Mouse (Mus musculus) ovary, postnatal 10 days (tissue): ENCODE results near the gene Bcl2l10.

Experiments
- DNase-seq: peaks from one replicate; pipeline ENCODE4 v3.0.0; 2022; ENCODE audit warnings: low spot score

Bcl2l10 gene

DNA sequence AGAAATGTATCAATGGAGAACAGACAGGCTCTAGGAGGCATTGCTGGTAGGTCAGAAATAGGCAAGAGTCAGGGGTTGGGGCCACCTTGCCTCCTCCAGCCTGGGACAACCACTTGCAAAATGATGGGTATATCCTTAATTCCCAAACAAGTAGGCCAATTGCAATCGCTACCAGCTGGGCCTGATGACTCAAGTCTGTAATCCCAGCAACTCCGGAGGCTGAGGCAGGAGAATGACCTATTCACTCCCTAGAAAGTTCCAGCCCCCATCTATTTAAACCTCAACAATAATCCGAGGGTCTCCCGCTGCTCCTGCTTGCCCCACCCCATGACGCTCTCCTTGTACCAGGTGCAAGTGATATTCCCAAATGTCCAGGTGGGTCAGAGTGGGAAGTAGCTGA, at the start of gene Bcl2l10:
Gene Bcl2l10 (plus strand): TSS at position 301 of the 400 bp plus-strand sequence.
- DNase-seq: no peak

DNA sequence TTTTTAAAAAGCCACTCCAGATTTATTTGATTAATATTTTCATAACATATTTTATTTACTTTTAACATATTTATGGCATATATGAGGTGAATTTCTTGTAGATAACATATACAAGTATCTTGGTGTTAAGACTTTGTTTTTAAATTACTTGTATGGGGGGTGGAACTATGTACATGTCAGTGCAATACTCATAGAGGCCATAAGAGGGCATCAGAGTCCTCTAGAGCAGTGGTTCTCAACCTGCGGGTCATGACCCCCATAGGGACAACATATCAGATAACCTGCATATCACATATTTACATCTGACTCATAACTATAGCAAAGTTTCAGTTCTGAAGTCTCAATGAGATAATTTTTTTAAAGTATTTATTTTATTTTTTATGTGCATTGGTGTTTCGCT, 48.2 kb upstream of the Bcl2l10 start:
- DNase-seq: no peak

DNA sequence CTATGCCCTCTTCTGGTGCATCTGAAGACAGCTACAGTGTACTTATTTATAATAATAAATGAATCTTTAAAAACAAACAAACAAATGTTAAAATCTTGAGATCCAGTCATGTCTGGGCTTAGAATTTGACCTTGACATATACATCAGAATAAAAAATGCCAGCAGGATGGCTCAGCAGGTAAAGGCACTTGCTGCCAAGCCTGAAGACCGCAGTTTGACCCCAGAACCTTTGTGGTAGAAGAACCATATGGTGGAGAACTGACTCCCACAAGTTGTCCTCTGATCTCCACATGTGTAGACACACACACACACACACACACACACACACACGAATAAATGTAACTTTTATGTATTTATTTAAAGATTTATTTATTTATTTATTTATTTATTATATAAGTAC, 44.5 kb upstream of the Bcl2l10 start:
- no peak for DNase-seq

DNA sequence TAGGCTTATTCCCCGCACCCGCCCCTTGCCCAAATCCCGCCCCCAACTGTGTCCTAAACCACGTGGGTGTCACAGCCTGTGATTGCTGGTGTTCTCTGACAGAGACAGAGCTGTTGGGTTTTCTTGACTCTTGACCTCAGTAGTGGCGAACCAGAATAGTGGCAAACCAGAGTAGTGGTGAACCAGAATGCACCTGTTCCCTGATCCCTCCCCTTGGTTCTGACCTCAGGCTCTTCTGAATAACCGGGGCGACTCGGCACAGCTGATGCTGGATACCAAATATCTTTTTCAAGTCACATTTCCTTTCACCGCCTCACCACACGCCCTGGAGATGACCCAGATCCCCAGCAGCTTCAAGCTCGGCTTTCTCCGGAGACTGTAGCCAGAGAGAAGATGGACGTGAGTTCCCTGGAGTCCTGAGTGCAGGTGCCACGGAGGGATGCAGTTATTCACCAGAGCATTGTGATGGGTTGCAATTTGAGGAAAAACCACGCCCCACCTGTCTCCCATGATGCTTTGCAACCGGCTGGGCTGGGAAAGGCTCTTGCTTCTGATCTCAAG, 43.8 kb upstream of the Bcl2l10 start:
- no peak for DNase-seq

DNA sequence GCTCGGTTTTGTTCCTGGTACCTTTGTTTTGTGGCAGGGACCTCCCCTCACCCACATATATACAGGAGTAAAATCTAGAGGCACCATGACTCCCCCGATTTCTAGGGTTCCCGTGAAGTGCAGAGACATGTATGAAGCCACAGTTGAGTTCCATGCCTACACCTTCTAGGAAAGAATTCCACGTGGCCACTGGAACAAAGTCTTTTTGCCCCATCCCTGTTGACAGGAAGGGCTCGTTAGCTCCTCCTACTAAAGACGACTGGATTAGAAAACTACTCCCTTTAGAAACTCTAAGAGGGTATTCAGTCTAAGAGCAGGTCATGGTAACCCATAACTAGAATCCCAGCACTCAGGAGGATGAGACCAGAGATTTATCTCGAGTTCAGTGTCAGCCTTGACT, 43.3 kb upstream of the Bcl2l10 start:
- no peak for DNase-seq

DNA sequence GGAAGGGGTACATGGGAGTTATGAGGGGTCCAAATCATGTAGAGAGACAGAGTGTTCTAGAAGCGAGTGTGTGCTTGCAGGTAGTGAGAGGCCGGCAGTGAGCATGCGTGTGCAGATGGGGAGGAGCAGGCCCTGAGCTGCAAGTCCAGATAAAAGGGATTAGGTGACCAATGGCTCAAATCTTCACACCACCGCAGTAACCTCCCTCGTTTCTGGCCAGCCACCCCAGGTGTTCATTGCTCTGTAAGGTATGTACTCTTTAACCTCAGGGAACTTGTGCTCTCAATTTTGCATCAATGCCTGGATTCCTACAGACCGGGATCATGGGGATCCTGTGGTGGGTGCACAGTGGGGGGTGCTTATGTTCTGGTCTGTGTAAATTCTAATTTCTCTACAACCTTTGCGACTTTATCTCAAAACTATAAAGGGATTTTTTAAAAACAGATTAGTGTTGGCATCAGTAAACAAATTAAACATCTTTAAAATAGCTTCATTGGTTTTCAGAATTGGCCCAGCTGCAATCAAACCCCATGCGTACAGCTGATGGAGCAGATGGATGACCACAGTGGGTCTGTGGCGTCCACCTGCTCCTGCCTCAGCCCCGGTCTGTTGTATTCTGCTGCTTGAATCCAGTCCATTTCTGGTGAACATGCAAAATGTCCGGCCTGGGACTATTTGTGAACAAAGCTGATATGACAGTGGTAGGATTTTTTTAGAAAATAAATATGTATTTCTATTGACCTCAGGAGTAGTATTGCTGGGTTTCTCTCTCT, 41.2 kb upstream of the Bcl2l10 start, which contains the start of gene Gnb5:
Gene Gnb5 (plus strand): TSS at position 163 of the 773 bp plus-strand sequence.
- DNase-seq: no peak

DNA sequence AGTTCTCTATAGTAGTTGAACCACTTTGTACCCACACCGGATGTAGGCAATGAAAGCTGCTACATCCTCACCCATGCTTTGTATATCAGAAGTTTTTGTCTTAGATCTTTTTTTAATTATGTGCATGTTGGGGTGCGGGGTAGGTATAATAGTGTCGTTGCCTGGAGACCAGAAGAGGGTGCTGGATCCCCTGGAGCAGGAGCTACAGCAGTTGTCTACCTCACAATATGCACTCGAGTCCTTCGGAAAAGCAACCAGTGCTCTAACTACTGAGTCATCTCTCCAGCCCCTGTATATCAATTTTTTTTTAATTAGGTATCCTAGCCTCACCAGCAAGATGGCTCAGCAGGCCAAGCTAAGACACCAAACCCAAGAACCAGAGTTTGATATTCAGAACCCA, 40.5 kb upstream of the Bcl2l10 start:
- DNase-seq: no peak

DNA sequence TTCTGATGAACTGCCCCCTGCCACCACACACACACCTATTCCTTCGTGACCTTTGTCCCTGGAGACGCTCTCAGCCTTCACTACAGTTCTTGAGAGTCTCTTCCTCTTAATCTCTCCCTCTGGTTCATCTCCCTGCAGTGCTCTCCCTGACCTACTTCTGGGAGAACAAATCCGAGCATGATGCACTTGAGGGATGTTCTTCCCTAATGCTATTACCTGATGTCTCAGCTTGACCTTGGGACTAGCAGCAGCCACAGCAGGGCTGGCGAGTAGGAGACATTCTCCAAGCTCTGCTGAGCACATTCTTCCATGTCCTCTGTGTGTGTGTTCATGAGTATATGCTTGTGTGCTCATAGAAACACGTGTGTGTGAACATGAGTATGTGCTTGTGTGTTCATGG, 38.9 kb upstream of the Bcl2l10 start:
- DNase-seq: no peak

DNA sequence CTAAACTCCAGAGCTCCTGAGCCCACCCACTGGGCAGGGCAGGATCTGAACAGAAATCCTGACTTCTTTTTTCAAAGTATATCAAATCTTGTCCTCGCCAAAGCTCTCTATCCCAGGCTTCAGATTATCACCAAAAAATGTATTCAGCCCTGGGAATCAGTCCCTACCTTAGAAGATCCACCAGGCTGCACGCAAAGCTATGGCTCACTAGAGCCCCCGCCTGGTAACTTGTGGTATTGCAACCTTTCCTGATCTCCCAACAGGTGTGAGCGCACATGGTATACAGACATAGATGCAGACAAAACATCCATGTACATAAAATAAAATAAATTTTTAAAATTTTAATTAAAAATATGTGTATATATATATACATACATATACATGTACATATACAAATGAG, 35.5 kb upstream of the Bcl2l10 start:
- peak; percentile 53 for DNase-seq

DNA sequence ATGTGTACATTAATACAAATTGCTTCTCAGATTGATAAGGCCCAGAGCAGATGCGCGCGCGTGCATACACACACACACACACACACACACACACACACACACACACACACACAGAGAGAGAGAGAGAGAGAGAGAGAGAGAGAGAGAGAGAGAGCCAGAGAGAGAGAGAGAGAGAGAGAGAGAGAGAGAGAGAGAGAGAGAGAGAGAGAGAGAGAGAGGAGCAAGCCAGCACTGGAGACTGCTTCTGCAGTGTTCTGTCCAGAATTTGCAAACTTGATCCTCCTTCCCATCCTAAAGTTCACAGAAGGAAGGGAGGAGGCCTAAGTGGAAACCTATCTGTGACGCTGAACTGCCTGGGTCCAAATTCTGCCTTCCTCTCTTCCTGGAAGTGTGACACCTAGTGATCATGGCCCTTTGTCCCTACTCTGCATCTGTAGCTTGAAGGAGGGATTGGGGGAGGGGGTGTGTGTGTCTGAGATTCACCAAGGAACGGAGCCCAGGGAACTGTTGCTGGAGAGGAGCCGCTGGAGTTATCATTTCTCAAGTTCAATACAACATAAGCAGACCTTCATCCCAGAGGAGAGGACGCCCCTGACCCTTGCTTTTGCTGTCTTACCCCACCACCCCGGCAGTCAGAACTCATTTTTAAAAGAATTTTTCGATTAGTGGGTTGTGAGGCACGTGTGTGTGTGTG, 34.3 kb upstream of the Bcl2l10 start:
- DNase-seq: no peak

DNA sequence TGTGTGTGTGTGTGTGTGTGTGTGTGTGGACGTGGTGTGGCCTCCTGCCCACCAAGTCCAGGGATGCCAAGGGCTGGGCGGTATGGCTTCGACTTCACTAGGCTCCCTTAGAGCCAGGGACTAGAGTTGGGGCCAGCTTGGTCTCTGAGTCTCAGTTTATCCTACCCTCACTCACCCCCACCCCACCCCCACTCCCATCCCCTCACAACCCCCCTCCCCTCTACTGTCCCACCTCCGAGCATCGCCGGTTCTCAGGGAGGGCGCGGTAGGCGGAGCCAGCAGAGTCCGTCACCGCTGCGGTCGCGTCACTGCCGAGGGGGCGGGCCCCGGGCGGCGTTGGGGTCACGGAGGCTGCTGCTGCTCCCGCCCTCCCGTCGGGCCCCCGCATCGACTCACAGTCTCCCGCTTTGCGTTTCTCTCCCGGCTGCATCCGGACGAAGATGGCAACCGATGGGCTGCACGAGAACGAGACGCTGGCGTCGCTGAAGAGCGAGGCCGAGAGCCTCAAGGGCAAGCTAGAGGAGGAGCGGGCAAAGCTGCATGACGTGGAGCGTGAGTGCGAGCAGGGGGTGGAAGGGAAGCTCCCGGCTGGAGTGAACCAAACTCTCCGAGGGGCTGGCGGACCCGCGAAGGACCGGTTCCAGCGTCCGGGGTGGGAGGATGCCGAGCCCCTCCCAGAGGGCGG, 33.6 kb upstream of the Bcl2l10 start:
- peak; percentile 55 for DNase-seq

DNA sequence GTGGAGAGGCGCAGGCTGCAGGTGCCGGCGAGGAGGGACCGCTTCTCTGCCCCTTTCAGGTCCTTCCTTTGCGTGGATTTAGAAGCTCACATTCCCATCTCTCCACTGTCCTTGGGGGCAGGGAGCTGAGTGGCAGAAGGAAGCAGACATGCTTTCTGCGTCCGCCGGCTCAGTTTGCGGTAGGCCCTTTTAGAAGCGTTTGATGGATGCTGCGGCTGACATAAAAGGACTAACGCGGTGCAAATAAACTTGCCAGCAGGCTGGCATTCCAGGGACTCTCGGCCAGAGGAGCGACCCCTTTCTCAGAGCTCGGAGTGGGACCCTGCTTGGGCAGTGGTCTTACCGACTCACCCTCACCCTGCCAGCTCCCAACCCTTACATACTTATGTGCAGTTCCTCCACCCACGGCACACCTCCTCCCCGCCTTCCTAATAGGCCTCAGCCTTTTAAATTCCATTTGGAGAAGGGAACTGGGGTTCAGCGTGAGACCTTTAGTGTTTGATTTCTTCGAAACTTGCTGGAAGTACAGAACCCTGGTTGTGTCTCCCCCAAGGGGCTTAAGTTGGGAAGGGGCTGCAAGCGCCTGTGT, 32.9 kb upstream of the Bcl2l10 start:
- no peak for DNase-seq

DNA sequence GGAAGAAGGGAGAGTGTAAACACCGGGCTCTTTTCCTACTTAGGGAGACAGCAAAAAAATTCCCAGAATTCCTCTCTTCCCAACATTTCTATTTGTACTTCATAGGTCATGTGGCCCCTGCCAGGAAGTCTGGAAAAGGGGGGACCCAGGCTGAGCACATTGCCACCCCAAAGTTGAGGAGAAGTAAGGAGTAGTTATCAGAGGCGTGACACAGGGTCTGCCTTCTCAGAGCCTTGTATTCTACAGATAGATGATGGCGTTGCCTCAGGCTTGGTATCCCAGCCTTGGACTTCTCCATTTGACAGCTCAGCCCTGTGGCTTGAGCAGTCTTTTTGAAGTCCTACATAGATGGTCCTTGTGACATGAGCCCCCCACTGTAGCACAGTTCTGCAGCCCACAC, 32.3 kb upstream of the Bcl2l10 start:
- no peak for DNase-seq

DNA sequence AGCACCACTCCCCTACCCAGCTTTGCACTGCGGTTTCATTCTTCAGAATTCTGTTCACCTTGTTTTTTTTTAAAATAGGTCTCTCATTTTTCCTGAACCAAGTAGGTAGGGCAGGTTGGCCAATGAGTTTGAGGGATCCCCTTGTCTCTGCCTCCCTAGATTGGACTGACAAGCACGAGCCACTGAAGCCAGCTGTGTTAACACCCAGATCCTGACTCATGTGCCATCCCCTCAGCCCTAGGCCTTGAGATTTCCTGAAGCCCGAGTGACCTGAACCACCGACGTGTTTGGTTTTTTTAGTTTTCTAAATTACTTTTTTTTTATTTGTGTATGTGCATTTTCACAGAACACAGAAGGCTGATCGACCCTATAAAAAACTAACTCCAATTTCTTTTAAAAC, 30.8 kb upstream of the Bcl2l10 start:
- DNase-seq: no peak

DNA sequence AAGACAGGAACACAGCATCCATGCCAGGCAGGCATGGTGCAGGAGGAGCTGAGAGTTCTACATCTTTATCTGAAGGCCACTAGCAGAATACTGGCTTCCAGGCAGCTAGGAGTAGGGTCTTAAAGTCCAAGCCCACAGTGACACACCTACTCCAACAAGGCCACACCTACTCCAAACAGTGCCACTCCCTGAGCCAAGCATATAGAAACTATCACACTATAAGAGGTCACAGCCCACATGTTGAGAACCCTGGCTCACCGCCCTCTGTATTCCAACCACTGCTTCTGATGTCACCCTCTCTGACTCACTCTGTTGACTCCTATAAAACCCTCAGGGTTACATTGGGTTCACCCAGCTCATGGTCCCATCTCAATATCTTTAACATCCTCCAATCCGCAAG, 29.4 kb upstream of the Bcl2l10 start:
- no peak for DNase-seq

DNA sequence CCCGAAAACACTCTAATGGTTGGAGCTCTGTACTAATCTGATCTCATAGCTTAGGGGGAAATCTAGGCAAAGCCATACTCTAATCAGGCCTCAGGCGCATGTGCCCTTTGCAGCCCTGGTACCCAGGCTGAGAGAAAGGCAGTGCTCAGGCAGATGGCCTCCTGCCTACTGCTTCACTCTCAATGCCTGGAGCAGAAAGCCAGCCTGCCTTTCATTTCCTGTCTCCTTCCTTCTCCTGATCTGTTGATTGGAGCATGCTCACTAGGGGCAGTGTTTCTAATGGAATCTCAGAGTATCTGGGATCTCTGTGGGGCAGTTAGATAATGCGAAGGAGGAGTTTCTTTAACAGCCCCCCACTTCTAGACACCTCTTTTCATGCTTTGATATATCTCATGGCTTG, 28.2 kb upstream of the Bcl2l10 start:
- no peak for DNase-seq

DNA sequence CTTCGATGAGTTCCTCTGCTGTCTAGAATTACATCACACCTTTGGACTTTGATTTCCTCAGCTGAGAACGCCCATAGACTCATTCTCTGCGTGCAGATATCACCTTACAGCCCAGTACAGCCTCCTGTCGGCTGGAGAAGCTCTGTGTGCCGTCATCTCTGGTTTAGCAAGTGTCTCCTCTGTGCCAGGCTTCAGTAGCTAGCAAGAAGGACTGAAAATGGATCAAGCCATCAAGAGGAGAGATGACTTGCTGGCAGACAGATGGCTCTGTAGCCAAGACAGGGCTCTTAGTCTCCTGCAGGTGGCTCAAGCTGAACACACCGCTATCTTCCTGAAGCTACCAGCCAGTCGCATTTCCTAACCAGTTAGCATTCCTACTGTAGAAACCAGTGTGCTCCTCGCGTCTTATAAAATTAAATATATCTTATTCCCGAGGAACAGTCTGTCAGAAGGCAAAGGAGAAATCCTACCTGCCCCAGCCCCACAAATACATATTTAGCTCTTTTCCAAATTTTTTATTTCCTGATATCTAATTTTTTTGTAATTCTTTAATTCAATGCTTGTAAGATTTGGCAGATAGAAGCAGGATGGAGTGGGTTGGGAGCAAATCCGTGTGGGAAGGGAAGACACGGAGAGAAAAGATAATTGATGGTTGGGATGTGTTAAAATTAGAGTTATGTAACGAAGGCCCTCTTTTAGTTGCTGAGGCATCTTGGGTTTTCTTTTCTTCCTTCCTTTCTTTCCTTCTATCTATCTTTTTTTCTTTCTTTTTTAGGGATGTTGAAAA, 25.3 kb upstream of the Bcl2l10 start:
- no peak for DNase-seq

DNA sequence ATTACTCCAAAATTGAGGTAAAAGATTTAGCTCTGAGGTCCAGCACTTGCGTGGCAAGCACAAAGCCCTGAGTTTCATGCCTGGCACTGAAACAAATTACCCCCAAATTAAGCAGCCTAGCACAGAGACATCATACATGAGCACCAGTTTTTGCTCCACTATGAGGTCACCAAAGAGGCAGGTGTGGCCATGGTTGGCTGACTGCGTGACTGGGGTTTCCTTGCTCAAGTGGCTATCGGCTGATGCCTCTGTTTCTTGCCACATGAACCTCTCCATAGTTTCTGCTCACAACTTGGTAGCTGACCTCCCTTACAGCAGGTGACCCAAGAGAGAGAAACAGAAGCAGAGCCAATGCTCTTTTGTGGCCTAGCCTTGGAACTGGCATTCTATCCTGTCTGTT, 19.5 kb upstream of the Bcl2l10 start:
- DNase-seq: no peak

DNA sequence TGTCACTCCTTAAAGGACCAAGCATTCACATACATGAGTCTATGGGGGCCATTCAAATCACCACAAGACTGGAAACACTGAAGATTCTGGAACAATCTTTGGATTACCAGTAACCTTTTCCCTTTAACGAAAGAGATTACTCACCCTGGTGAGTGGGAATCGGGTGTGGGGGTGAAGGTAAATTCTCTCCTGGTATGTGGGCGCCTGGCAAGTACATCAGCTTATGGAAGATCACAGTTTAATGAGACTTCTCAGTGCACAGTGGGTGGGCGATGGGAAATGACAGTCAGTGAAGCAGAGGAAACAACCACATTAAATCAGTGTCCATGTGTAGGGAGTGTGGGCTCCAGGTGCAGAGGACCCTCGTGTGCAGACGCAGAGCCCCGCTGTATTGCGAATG, 16.7 kb upstream of the Bcl2l10 start:
- DNase-seq: no peak

DNA sequence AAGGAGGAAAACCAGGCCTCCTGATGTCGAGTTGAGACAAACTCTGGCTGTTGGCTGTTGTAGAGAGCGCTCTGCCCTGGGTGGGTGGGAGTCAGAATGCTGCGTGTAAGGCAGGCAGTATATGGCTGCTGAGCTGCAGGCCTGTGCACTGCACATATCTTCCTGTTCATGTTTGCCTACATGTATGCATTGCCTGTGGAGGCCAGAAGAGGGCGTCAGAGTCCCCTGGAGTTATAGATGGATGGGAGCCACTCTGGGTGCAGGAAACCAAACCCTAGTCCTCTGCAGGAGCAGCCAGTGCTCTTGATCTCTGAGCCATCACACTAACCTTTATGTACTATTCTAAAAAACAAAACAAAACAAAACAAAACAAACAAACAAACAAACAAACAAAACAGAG, 13.1 kb upstream of the Bcl2l10 start:
- no peak for DNase-seq

DNA sequence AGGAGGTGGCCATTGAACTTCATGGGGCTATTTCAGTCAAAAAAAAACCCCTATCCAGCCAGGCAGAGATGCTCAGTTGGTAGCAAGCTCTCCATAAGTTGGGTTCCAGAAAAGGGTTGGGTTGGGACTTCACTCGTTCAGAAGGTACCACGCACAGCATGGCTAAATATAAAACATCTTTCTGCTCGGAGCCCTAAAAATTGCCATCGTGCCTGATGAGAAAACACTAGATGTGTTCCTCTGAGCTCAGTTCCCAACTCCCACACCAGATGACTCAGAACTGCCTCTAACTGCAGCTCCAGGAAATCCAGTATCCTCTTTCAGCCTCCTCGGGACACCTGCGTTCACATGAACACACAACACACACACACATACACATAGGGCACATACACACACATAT, 9.5 kb upstream of the Bcl2l10 start:
- DNase-seq: no peak

DNA sequence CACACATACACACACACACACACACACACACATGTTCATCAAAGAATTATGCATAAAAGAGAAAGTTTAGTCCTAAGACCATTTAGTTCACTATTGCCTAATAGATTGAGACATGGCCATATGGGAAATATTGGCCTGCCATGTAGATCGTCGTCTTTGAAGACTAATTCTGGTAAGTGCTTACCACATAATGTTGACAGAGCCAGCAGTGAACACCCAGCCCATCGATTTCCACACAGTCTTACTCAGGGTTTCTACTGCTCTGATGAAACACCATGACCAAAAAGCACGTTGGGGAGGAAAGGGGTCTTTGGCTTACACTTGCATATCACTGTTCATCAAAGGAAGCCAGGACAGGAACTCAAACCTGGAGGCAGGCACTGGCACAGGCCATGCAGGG, 5.1 kb upstream of the Bcl2l10 start:
- DNase-seq: no peak
